Mouse (Mus musculus) frontal cortex, adult (tissue): ENCODE measurements around the gene Zfp597.
A peak's percentile ranks its signal among the peaks of the same experiment; 100 is the strongest.

Source experiments
- ATAC-seq: cut with Nextera tagmentation; 2 replicates; pipeline ENCODE4 v1.9.2; 2017; ENCODE audit warnings: mild to moderate bottlenecking, moderate library complexity, mixed read lengths; ENCODE audit not compliant: low TSS enrichment

The Zfp597 gene

GRCm38 (mm10) chr16:3884201-3885064, at the start of gene Zfp597, which contains the start of gene Gm20695:
TSS of gene Zfp597 (minus strand) at chr16:3884561.
TSS of gene Gm20695 (plus strand) at chr16:3884648.
- ATAC-seq, result peak; percentile 98

GRCm38 (mm10) chr16:3934091-3934490, 49.7 kb upstream of the Zfp597 start:
- ATAC-seq, result no peak

GRCm38 (mm10) chr16:3933536-3933935, 49.2 kb upstream of the Zfp597 start:
- no peak for ATAC-seq

GRCm38 (mm10) chr16:3929151-3929550, 44.8 kb upstream of the Zfp597 start:
- ATAC-seq, result no peak

- no peak for ATAC-seq
Measured at GRCm38 (mm10) chr16:3928582-3928981, 44.2 kb upstream of the Zfp597 start.

GRCm38 (mm10) chr16:3923966-3924365, 39.6 kb upstream of the Zfp597 start:
- no peak for ATAC-seq

- ATAC-seq, result no peak
Measured at GRCm38 (mm10) chr16:3923515-3923914, 39.2 kb upstream of the Zfp597 start.

- ATAC-seq, result no peak
Measured at GRCm38 (mm10) chr16:3920756-3921155, 36.4 kb upstream of the Zfp597 start.

- no peak; the same call in 1 of the 2 replicates for ATAC-seq
Measured at GRCm38 (mm10) chr16:3909118-3909517, 24.8 kb upstream of the Zfp597 start.

- ATAC-seq, result peak; percentile 92
Measured at GRCm38 (mm10) chr16:3908537-3909111, 24.3 kb upstream of the Zfp597 start, which contains the start of the genes 1700037C18Rik and Cluap1. TSS of gene 1700037C18Rik (minus strand) at chr16:3908689. TSS of gene Cluap1 (plus strand) at chr16:3908801.

- no peak for ATAC-seq
Measured at GRCm38 (mm10) chr16:3907471-3907870, 23.1 kb upstream of the Zfp597 start.

GRCm38 (mm10) chr16:3896553-3896952, 12.2 kb upstream of the Zfp597 start:
- no peak for ATAC-seq

- no peak for ATAC-seq
Measured at GRCm38 (mm10) chr16:3896046-3896445, 11.7 kb upstream of the Zfp597 start.

GRCm38 (mm10) chr16:3895173-3895792, 10.9 kb upstream of the Zfp597 start:
- ATAC-seq, result no peak

GRCm38 (mm10) chr16:3893739-3894138, 9.4 kb upstream of the Zfp597 start:
- no peak for ATAC-seq

- ATAC-seq, result peak; percentile 52; the same call in 1 of the 2 replicates
Measured at GRCm38 (mm10) chr16:3891621-3892295, 7.4 kb upstream of the Zfp597 start.

- no peak for ATAC-seq
Measured at GRCm38 (mm10) chr16:3885065-3885670, 807 bp upstream of the Zfp597 start.

- ATAC-seq, result no peak
Measured at GRCm38 (mm10) chr16:3876346-3876745, 8.0 kb downstream of the Zfp597 start.

GRCm38 (mm10) chr16:3872216-3873047, 11.9 kb downstream of the Zfp597 start, which contains the start of gene Naa60:
TSS of gene Naa60 (plus strand) at chr16:3872375.
- ATAC-seq, result peak; percentile 98

- no peak for ATAC-seq
Measured at GRCm38 (mm10) chr16:3871815-3872214, 12.5 kb downstream of the Zfp597 start.
